Mouse (Mus musculus) layer of hippocampus, postnatal 36 days (tissue): ENCODE results near the gene Ephb3. TPM values are rescaled to one million over a fixed set of nuclear protein-coding genes. Genes with fewer than 3 reads are reported as not detected.
"Not testable (repeated sequence)": the region's sequence is repeated elsewhere in the genome, so short reads cannot be mapped to it uniquely, and the experiment has no call there.

Source experiments
- DNase-seq, 2 experiments: peaks; one replicate each; pipeline ENCODE4 v3.0.0; 2022
- total RNA-seq, 2 experiments: library from RNA; stranded (reverse); gene quantifications; 2 replicates each; pipeline ENCODE4 v1.2.3; 2021

Ephb3 gene
- total RNA-seq, result 10 to 100 TPM; 17.3 to 19.4 TPM

DNA sequence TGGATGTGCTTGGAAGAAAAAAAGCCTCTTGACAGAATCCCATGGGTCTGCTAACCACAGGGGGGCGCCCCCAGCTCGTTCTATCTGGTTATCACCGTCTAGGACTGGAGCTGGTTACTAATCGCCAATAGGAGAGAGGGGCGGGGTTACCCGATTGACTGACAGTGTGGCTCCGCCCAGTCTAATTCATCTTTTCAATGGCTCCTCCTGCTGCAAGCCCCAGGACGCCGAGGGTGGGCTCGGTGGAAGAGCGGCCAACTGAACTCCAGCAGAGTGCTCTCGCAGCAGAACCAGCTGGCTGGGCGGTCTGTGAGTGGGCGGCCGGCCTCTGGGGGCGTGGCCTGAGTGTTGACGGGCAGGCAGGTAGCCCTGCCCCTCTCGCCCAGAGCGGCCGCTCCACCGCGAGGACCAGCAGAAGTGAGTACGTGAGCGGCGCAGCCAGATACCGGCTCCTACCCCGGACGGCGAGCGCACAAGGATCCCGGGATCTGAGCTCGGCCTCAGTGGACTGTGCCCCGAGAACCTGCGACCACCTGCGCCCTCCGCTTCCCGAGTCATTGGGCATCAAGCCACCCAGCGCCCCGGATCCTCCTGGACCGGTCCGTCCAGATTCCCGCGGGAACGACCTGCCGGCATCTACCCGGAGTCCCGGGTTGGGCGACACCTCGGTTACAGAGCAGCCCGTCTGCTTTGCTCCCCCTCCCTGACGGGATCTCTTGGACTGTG lies at the start of gene Ephb3:
Gene Ephb3, plus strand, starts transcription at position 389 of the 726 bp plus-strand sequence.
- DNase-seq, result peak; percentile 97 to 98

GRCm38 (mm10) chr16:21156261-21156660 lies 48.3 kb upstream of the Ephb3 start:
- DNase-seq, result not testable (repeated sequence)

- not testable (repeated sequence) for DNase-seq
Observed at GRCm38 (mm10) chr16:21159226-21159625, 45.3 kb upstream of the Ephb3 start.

- not testable (repeated sequence) for DNase-seq
Observed at GRCm38 (mm10) chr16:21163423-21163822, 41.1 kb upstream of the Ephb3 start.

GRCm38 (mm10) chr16:21165343-21166220 lies 39.0 kb upstream of the Ephb3 start:
- not testable (repeated sequence) for DNase-seq

DNA sequence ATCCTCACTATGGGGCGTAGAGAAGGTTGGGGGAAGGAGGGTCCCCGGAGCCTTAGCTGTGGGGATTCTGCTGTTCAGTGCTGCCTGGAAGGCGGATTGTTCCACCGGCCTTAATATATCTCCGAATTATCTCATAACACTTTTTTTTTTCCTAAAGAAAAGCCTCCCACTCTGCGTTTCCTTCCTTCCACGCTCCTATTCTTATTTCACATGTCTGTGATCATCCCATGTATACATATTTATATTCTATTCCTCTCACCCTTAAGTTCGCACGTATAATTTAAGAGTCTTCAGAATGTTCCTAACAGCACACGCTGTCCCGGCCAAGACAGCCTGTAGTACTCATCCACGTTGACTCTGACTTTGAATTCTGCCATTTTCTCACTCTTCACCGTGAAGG lies 35.8 kb upstream of the Ephb3 start:
- DNase-seq, result no peak

DNA sequence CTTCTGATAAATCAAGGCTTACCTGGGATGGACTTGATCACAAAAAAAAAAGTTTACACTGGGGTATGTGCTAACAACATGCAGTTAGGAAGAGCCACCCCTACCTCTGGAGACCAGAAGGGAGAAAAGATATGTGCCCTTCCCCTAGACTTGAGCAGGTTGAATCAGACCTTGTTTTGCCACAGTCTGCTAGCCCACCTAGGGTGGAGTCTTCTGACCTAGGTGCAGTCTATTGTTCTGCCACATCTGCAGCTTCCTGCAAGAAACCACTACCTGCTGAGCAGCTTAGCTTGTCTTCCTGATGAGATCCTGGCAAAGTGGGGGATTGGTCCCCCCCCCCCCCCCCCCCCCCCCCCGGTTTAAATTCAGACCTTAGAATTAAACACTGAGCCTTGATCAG lies 29.3 kb upstream of the Ephb3 start:
- DNase-seq, result no peak

DNA sequence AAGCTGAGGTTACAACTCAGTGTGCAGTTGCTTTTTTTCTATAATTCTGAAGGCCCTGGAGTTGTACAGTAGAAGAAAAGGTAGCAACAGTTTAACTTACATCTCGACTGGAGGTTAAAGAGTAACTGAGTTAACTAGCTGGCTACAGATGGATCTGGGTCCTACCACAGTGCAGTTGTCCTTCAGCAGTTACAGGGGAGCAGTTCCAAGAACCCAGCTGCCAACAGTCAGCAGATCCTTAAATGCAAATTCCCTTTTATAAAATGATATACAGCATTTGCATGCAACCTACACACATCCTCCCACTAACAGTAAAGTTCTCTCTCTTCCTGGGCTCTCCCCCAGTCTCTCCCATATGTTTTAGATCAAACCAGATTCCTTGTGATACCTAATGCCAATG lies 22.4 kb upstream of the Ephb3 start:
- no peak for DNase-seq

- no peak for DNase-seq
Observed at GRCm38 (mm10) chr16:21184697-21185096, 19.9 kb upstream of the Ephb3 start.

GRCm38 (mm10) chr16:21187568-21187967 lies 17.0 kb upstream of the Ephb3 start:
- DNase-seq, result no peak

DNA sequence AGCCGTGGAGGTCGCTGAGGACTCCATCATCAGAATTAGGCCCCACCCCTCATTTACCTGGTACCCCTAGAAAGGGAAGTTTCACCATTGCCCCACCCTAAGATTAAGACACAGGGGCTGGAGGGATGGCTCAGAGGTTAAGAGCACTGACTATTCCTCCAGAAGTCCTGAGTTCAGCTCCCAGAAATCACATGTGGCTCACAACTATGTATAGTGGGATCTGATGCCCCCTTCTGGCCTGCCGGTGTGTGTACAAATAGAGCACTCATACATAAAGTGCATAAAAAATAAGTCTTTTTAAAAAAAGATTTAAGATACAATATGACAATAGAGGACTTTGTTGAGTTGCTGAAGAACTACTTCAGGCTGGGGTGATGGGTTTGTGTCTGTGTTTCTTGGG lies 16.2 kb upstream of the Ephb3 start:
- no peak for DNase-seq

DNA sequence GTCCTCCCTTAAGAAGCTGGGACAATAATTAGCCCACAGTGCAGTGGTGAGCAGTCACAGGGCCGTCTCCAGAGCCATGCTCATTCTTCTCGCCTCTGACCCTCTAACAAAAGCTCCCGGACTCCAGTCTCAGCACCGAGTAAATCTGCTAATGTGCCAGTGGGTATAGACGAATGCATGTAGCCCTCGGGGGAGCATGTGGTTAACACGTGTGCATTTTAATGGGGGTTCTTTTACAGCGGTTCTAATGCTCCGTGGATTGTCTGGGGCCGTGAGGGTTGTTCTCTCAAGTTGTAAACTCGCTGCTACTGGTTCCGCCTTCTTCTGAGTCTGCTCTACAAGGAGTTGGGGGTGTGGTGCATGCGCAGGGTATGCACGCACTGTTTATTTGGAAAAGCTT lies 13.0 kb upstream of the Ephb3 start:
- no peak for DNase-seq

- DNase-seq, result peak in 1 of 2 experiments; percentile 35
Observed at GRCm38 (mm10) chr16:21192509-21193354, 11.8 kb upstream of the Ephb3 start.

DNA sequence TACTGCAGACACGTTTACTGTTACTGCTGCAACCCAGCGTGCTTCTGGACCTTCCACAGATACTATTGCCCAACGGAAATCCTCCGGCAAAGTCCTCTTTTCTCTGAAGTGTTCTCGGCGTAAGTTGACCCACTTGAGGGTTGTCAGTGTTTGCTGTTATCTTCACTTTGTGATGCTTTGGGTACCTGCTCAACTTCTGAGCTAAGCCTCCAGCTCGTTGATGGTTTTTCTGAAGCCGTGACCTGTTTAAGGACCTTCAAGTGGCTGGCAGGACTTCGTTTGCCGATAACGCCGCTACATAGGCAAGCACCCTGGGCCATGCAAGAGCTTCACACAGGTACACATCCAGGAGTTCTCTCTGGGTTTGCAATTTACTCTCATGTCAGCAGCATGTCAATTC lies 10.4 kb upstream of the Ephb3 start:
- no peak for DNase-seq

DNA sequence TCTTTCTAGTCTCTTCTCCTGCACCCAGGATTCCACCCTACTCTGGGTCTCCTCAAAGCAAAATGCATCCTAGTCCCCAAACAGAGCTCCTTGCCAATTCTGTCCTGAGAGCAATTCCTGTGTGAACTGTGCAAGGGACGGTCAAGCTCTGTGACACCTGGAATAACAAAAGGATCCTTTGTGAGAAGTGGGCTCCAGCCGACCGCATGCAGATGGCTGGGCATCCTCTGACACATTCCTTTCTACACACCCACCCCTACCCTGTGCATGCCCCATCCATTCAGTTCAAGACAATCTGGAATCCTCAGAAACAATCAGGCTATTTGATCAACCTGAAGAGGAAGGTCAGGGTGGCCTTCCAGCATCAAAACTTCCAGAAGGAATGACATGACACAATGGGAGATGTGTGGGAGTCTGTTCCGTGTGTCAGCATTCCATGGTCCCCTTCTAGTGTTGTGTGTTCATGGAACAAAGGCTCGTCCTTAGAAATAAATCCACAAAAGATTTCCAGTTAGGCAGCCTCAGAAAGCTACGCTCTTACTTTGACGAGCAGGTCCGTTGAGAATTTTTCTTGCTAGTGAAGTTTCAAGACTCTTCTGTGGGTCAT lies 9.2 kb upstream of the Ephb3 start:
- no peak for DNase-seq

DNA sequence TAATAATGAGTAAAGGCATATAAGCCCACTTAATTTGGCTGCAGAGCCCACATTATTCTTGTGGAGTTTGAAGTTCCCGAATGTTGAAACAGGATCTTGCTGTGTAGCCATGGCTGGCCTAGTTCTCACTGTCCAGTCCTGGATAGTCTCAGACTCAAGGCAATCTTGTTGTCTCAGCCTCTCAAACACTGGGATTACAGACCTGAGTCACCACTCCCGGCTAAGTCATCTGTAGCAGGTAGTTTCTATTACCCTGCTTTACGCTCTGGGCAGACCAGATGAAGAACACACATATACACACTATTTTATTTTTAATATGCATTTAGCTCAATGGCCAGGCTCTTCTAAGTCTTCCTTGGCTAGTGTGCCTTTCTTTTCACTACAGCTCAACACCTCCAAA lies 8.0 kb upstream of the Ephb3 start:
- DNase-seq, result no peak

- no peak for DNase-seq
Observed at GRCm38 (mm10) chr16:21197542-21197941, 7.0 kb upstream of the Ephb3 start.

DNA sequence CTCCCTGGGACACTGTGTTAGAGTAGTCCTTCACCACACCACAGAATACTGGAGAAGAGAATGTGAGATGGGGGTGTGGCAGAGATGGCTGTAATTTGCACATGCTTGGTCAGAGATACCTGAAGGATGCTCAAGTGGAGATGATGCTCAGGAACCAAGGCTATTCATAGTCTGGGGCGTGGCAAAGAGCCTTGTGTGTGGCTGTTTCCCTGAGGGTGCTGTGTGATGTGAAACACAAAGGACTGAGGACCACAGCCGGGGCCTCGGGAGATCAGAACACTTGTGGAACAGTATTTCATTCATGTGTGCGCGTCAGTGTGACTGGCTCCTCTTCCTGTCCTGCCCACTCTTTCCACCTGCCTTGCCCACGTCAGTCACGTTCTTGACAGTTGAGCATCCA lies 6.5 kb upstream of the Ephb3 start:
- DNase-seq, result no peak

- no peak for DNase-seq
Observed at GRCm38 (mm10) chr16:21198529-21198928, 6.0 kb upstream of the Ephb3 start.

DNA sequence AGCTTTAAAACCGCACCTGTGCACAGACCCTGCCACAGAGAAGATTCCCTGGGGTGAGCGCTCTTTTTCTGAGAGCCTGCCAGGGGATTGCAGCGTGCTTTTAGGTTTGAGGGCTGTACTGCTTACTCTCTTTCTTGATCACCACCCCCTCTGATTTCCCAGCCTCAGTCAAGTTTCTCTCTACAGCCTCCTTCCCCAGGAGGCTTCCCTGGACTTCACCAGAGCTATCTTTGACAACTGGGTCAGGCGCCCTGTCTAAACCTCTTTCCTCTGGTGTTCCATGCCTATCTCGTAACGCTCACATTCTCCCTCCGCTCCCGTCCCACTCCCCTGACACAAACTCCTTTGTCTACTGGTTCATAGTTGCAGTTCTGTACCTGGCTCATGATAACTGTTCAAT lies 5.1 kb upstream of the Ephb3 start:
- DNase-seq, result no peak

DNA sequence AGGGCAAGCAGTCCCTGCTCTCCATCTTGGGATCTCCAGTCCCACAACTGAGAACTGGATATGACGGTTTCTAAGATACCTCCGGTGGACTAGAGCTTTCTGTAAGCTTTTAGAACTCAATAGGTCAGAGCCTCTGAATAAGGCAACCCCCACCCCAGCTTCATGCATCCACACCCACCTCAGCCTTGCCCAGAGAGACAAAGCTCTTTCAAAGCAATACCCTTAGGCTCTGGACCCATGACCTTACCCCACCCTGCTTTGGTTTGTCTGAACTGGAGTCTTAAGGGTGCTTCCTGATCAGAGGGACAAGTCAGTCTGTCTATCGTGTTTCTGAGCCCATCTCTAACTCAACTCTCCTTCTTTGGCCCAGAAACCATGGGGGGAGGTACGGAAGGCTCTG lies 1.8 kb upstream of the Ephb3 start:
- no peak for DNase-seq
